Mouse (Mus musculus) heart, embryonic 12.5 days (tissue): ENCODE results near the gene Hspbap1. TPM values are rescaled to one million over a fixed set of nuclear protein-coding genes. Genes with fewer than 3 reads are reported as not detected.
A peak's percentile ranks its signal among the peaks of the same experiment; 100 is the strongest.

Source experiments
- ATAC-seq: fragments of 200-750 bp; cut with Nextera tagmentation; 2 replicates; pipeline ENCODE4 v1.8.0; 2017; ENCODE audit warnings: moderate TSS enrichment, moderate library complexity; ENCODE audit not compliant: insufficient number of reproducible peaks, low FRiP score
- H3K27ac ChIP-seq: fragments of 300-500 bp; sonication (generic); 2 replicates; pipeline ENCODE4 v1.5.1; 2016; ENCODE audit warnings: mild to moderate bottlenecking, moderate library complexity; ENCODE audit not compliant: poor library complexity, severe bottlenecking
- H3K27me3 ChIP-seq: fragments of 300-500 bp; sonication (generic); replicated peaks from 2 replicates; pipeline ENCODE4 v1.6.1; 2016; ENCODE audit warnings: mild to moderate bottlenecking, moderate library complexity
- H3K36me3 ChIP-seq: fragments of 300-500 bp; sonication (generic); 2 replicates; pipeline ENCODE4 v1.6.1; 2016; ENCODE audit warnings: mild to moderate bottlenecking, moderate library complexity
- H3K4me1 ChIP-seq: fragments of 300-500 bp; sonication (generic); replicated peaks from 2 replicates; pipeline ENCODE4 v1.6.1; 2016; ENCODE audit warnings: mild to moderate bottlenecking
- H3K4me2 ChIP-seq: fragments of 300-500 bp; sonication (generic); 2 replicates; pipeline ENCODE4 v1.6.1; 2016; ENCODE audit warnings: mild to moderate bottlenecking, moderate library complexity
- H3K4me3 ChIP-seq: fragments of 300-500 bp; sonication (generic); 2 replicates; pipeline ENCODE4 v1.5.1; 2016; ENCODE audit warnings: mild to moderate bottlenecking
- H3K9ac ChIP-seq: fragments of 300-500 bp; sonication (generic); 2 replicates; pipeline ENCODE4 v1.6.1; 2016; ENCODE audit warnings: mild to moderate bottlenecking, moderate library complexity
- H3K9me3 ChIP-seq: fragments of 300-500 bp; sonication (generic); replicated peaks from 2 replicates; pipeline ENCODE4 v1.6.1; 2016; ENCODE audit warnings: mild to moderate bottlenecking, moderate library complexity
- WGBS: fragments of 180-500 bp; shearing (Covaris S2); methylation state at CpG from one replicate; pipeline ENCODE4 v1.1.7; 2016; 5-methylcytosine and 5-hydroxymethylcytosine counted together
- polyA plus RNA-seq: library from polyadenylated mRNA; unstranded; fragments of >200 nt; fragmentation: Nextera tagmentation; extraction: Ambion mirVana; gene quantifications from 2 replicates; pipeline ENCODE4 v1.2.1, GENCODE M21; 2016

Hspbap1 gene
- polyA plus RNA-seq, 1 experiment from 2014 or later = 10.9 TPM

- ATAC-seq = no peak
- Histone ChIP-seq H3K27ac (no peak overlapping the region), H3K4me2 (no peak overlapping the region), H3K9ac (no peak overlapping the region), H3K4me3 (no peak overlapping the region), H3K9me3 (no peaks in the 10 kb centered on the region), H3K27me3 (no peaks in the 10 kb centered on the region), H3K4me1 (peaks cover 37% of the 10 kb centered on the region), H3K36me3 (no peaks in the 10 kb centered on the region)
- WGBS = 80% methylated on average over 12 of the region's 12 CpGs
These were observed 27.8 kb upstream of the Hspbap1 start for GRCm38 (mm10) chr16:35742251-35742937.

DNA sequence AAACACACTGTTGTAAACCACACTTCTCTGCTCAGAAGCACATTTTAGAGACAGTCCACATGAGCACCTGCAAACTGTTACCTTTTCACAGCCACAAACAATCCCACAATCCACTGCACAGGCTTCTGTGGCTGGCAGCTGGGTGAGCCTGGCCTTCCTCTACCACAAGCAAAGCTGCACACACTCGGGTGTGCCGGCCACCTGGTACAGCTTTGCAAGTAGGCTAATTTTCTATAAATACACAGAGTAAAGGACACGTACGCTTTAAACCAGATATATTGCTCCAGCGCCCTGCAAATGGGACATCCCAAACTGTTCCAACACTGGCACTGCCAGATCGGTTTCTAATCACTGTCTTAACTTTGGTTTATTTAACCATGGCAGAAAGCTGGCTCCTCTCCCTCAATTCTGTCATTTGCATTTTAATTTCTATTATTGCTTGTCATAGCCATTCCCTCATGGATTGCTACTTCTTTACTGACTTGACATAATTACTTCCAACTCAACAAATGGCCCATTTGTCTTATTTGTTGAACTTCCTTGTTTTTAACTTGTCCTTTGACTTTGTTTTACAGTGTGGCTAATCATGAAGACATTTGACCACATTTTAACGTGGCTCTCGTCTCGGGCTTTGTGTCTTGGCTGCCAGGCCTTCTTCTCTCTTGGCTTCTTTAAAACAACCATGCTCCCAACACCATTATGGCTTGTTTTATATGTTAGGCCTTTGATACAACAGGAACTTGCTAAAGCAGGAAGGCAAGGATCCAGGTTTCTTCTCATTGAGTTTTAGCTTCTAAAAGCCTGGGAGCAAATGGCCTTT is 22.5 kb upstream of the Hspbap1 start:
- 84% methylated on average over 9 of the region's 9 CpGs for WGBS
- H3K9ac ChIP-seq = no peak overlapping the region
- H3K36me3 ChIP-seq = no peaks in the 10 kb centered on the region
- H3K27ac ChIP-seq = no peak overlapping the region
- ATAC-seq = no peak
- no peaks in the 10 kb centered on the region for H3K27me3 ChIP-seq
- peaks cover 5% of the 10 kb centered on the region; the same call in 1 of the 2 replicates for H3K4me1 ChIP-seq
- H3K4me3 ChIP-seq = no peak overlapping the region
- H3K9me3 ChIP-seq = no peaks in the 10 kb centered on the region
- no peak overlapping the region for H3K4me2 ChIP-seq

- Histone ChIP-seq H3K4me2 (no peak overlapping the region), H3K4me1 (no peaks in the 10 kb centered on the region), H3K27ac (no peak overlapping the region), H3K36me3 (no peaks in the 10 kb centered on the region), H3K27me3 (no peaks in the 10 kb centered on the region), H3K9ac (no peak overlapping the region), H3K4me3 (no peak overlapping the region), H3K9me3 (no peaks in the 10 kb centered on the region)
- WGBS = 87% methylated on average over 7 of the region's 7 CpGs
- ATAC-seq = no peak
These were observed 22.0 kb upstream of the Hspbap1 start for GRCm38 (mm10) chr16:35748237-35748603.

- ATAC-seq = no peak
- Histone ChIP-seq H3K9ac (no peak overlapping the region), H3K36me3 (no peaks in the 10 kb centered on the region), H3K4me3 (no peak overlapping the region), H3K27ac (no peak overlapping the region), H3K9me3 (no peaks in the 10 kb centered on the region), H3K4me2 (no peak overlapping the region), H3K27me3 (no peaks in the 10 kb centered on the region), H3K4me1 (no peaks in the 10 kb centered on the region)
- WGBS = 73% methylated on average over 7 of the region's 7 CpGs
These were observed 20.8 kb upstream of the Hspbap1 start for GRCm38 (mm10) chr16:35749385-35749784.

DNA sequence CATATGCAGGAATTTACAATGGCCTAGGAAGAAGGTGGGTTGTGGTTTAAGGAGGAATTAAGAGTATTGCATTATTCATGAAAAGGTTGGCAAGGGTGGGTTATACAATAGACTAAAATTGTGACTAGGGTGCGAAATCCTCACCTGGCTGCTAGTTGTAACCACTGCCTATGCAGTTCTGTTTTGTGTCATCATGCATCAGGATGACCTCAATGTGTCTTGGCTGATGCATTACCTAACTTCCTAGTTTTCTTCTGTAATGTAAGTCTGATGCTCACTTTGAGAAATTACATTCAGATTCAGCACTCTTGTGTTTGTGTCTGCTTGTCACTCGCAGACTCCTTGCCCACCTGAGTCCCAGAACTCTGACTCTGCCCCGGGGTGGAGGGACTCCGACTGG is 18.3 kb upstream of the Hspbap1 start:
- Histone ChIP-seq H3K36me3 (no peaks in the 10 kb centered on the region), H3K9ac (no peak overlapping the region), H3K9me3 (no peaks in the 10 kb centered on the region), H3K4me2 (no peak overlapping the region), H3K4me1 (no peaks in the 10 kb centered on the region), H3K27ac (no peak overlapping the region), H3K4me3 (no peak overlapping the region), H3K27me3 (no peaks in the 10 kb centered on the region)
- 86% methylated on average over 4 of the region's 4 CpGs for WGBS
- ATAC-seq = no peak

GRCm38 (mm10) chr16:35753926-35754325 is 16.2 kb upstream of the Hspbap1 start:
- H3K27me3 ChIP-seq = no peaks in the 10 kb centered on the region
- no peaks in the 10 kb centered on the region for H3K4me1 ChIP-seq
- H3K9ac ChIP-seq = no peak overlapping the region
- ATAC-seq = no peak
- H3K4me3 ChIP-seq = no peak overlapping the region
- H3K4me2 ChIP-seq = no peak overlapping the region
- WGBS = 90% methylated on average over 5 of the region's 5 CpGs
- no peaks in the 10 kb centered on the region for H3K9me3 ChIP-seq
- no peak overlapping the region for H3K27ac ChIP-seq
- H3K36me3 ChIP-seq = no peaks in the 10 kb centered on the region

DNA sequence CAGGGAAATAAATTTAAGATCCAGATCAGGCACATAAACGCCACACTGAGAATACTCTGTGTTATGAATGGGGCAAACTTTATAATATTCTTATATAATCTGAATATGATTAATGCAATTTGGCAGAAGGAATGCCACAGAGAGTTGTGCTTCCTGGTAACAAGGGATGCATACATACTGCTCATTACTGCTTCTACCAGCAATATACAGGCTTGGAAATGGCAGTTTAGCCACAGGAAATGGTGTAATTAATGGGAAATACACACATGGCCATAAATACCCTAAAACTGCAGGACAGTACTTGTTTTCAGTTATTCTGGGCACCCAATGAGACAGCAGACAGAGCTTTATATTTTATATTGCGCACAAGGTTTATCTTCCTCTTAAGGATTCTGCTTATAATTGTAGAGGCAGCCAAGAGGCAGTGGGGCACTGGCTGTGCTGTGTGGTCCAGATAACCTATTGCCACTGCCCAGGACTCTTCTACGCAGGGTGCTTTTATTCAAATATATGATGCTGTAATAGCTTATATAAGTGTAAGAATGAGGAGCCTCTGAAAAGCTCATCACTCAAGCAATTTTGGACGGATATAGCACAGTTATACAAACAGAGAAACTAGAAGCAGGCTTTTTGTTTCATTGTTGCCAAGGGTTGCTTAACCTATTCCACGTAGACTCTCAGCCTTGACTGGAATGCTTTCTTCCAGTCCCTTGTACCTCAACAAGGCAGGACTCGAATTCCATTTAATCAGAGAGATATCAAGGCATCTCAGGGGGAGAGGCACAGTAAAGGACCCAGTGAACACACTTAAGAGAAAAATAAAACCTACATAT is 14.5 kb upstream of the Hspbap1 start:
- Histone ChIP-seq H3K27me3 (no peaks in the 10 kb centered on the region), H3K27ac (no peak overlapping the region), H3K4me3 (no peak overlapping the region), H3K36me3 (no peaks in the 10 kb centered on the region), H3K9me3 (no peaks in the 10 kb centered on the region), H3K4me2 (no peak overlapping the region), H3K4me1 (no peaks in the 10 kb centered on the region), H3K9ac (no peak overlapping the region)
- ATAC-seq = no peak
- 83% methylated on average over 6 of the region's 6 CpGs for WGBS

- no peak overlapping the region for H3K4me2 ChIP-seq
- 83% methylated on average over 9 of the region's 9 CpGs for WGBS
- no peak for ATAC-seq
These were observed 13.5 kb upstream of the Hspbap1 start for GRCm38 (mm10) chr16:35756697-35757096.

DNA sequence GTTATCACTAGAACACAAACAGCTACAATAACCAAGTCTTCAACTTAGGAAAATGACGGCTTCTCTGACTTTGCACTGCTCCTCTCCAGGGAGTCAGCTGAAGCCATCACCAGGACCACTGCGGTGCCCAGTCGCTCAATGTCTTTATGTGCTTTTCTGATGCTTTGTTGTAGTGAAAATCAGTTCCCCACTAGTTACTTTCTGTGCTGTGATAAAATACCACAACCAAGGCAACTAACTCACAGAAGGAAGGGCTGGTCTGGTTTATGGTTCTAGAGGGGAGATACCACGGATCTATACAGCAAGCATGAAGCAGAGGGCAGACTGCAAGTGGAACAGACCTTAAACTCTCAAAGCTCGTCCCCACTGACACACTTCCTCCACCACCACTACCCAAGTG is 10.8 kb upstream of the Hspbap1 start:
- Histone ChIP-seq H3K27ac (no peak overlapping the region), H3K9ac (no peak overlapping the region), H3K9me3 (0 out of 2 replicates have a peak, but pooled peaks cover 4% of the 10 kb centered on the region), H3K4me3 (no peak overlapping the region), H3K4me2 (no peak overlapping the region), H3K4me1 (peaks cover 10% of the 10 kb centered on the region), H3K36me3 (no peaks in the 10 kb centered on the region), H3K27me3 (no peaks in the 10 kb centered on the region)
- no peak for ATAC-seq
- 85% methylated on average over 5 of the region's 5 CpGs for WGBS

More at GRCm38 (mm10) chr16:35756697-35757096, 13.5 kb upstream of the Hspbap1 start:
- Histone ChIP-seq H3K9me3 (no peaks in the 10 kb centered on the region), H3K4me3 (no peak overlapping the region), H3K27ac (no peak overlapping the region), H3K27me3 (no peaks in the 10 kb centered on the region), H3K9ac (no peak overlapping the region), H3K36me3 (no peaks in the 10 kb centered on the region), H3K4me1 (no peaks in the 10 kb centered on the region)

GRCm38 (mm10) chr16:35763590-35764296 is 6.4 kb upstream of the Hspbap1 start:
- H3K36me3 ChIP-seq = no peaks in the 10 kb centered on the region
- no peak overlapping the region for H3K9ac ChIP-seq
- H3K4me1 ChIP-seq = peaks cover 22% of the 10 kb centered on the region
- WGBS = 21% methylated on average over 11 of the region's 11 CpGs
- 0 out of 2 replicates have a peak, but pooled peaks cover 4% of the 10 kb centered on the region for H3K9me3 ChIP-seq
- peak overlapping the region; percentile 44 for H3K4me2 ChIP-seq
- peak; percentile 76 for ATAC-seq
- H3K27me3 ChIP-seq = no peaks in the 10 kb centered on the region
- H3K27ac ChIP-seq = peak overlapping the region; percentile 64
- H3K4me3 ChIP-seq = no peak overlapping the region
